Mouse (Mus musculus) small intestine, adult 2 months (tissue): ENCODE data around the gene Fam167b.

Experiments used
- CTCF ChIP-seq: fragments of 200-500 bp; IDR thresholded peaks from 2 replicates; pipeline ENCODE4 v1.5.1; 2012; ENCODE audit warnings: low read depth, mild to moderate bottlenecking, control low read depth, inconsistent platforms, low read length, moderate library complexity, mixed read lengths; ENCODE audit not compliant: insufficient replicate concordance, insufficient read length; ENCODE audit errors: extremely low read depth
- POLR2A ChIP-seq: fragments of 200-500 bp; IDR thresholded peaks from 2 replicates; pipeline ENCODE4 v1.6.1; 2012; ENCODE audit warnings: low read depth, mild to moderate bottlenecking, control low read depth, inconsistent platforms, low read length, moderate library complexity

DNA sequence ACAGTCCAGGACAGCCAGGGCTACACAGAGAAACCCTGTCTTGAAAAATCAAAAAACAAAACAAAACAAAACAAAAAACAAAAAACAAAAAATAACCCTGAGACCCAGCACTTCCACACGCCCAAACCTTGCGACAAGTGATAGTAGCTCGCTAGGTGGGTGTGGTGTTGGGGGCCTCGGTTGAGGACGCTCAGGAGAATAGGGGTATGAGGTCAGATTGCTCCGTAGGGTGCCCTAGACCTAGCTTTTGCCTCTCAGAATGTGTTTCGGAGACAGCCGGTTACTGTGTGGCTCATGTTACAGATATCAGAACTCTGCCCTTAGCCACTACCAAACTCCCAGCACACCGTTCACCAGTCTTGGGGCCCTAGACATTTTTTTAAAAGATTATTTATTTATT, 7.4 kb upstream of the Fam167b start:
- TF ChIP-seq CTCF (no peak), POLR2A (no peak)
